Mouse (Mus musculus) CH12.LX (cell line): ENCODE measurements around the gene Tbc1d22a. TPM values are rescaled to one million over a fixed set of nuclear protein-coding genes. Genes with fewer than 3 reads are reported as not detected.

Experiments used
- DNase-seq: peaks from one replicate; pipeline ENCODE4 v3.0.0-alpha.2; 2013; ENCODE audit errors: extremely low read depth
- H3K27ac ChIP-seq: 2 replicates; pipeline ENCODE4 v1.5.1; 2012; ENCODE audit warnings: low read depth, mild to moderate bottlenecking, control low read depth, moderate library complexity; ENCODE audit not compliant: insufficient read depth
- H3K27me3 ChIP-seq: replicated peaks from 2 replicates; pipeline ENCODE3; 2012; ENCODE audit warnings: inconsistent platforms
- H3K36me3 ChIP-seq, 2 experiments: replicated peaks in 1 of 2; 2 replicates each; pipeline versions ENCODE3 to v1.6.1; 2012; ENCODE audit warnings: inconsistent platforms in 1 of 2, low read length in 1 of 2, mild to moderate bottlenecking in 1 of 2, mixed read lengths in 1 of 2, moderate library complexity in 1 of 2; ENCODE audit not compliant: control insufficient read depth in 1 of 2, insufficient read depth in 1 of 2
- H3K4me1 ChIP-seq, 2 experiments: 2 replicates each; pipeline ENCODE4 v1.6.1; 2012; ENCODE audit warnings: inconsistent platforms in 1 of 2, moderate library complexity in 1 of 2; ENCODE audit not compliant: insufficient read depth in 2 of 2, control insufficient read depth in 1 of 2
- H3K4me2 ChIP-seq: 2 replicates; pipeline ENCODE4 v1.6.1; 2012; ENCODE audit warnings: low read depth, mild to moderate bottlenecking, control low read depth; ENCODE audit not compliant: poor library complexity, insufficient read depth, severe bottlenecking
- H3K4me3 ChIP-seq, 3 experiments: fragments of 150-350 bp in 1 of 3; sonication (generic) in 1 of 3; replicated peaks in 1 of 3; 2 replicates each; pipeline versions ENCODE3 to v1.5.1; 2011 to 2012; ENCODE audit warnings: low read depth in 2 of 3, low read length in 2 of 3, mild to moderate bottlenecking in 2 of 3, moderate library complexity in 2 of 3, control low read depth in 1 of 3, improper control_type of control experiment in 1 of 3, inconsistent platforms in 1 of 3, mixed read lengths in 1 of 3; ENCODE audit not compliant: poor library complexity in 1 of 3
- H3K79me2 ChIP-seq: replicated peaks from 2 replicates; pipeline ENCODE4 v1.6.1; 2012; ENCODE audit warnings: mild to moderate bottlenecking, moderate library complexity; ENCODE audit not compliant: control insufficient read depth, poor library complexity, insufficient read depth, severe bottlenecking; ENCODE audit errors: extremely low read depth
- H3K9ac ChIP-seq: 2 replicates; pipeline ENCODE4 v1.6.1; 2012; ENCODE audit warnings: low read depth, mild to moderate bottlenecking, control low read depth, moderate library complexity; ENCODE audit not compliant: insufficient read depth
- H3K9me3 ChIP-seq: replicated peaks from 2 replicates; pipeline ENCODE3; 2012; ENCODE audit warnings: low read length, inconsistent platforms, mixed read lengths
- BHLHE40 ChIP-seq: IDR thresholded peaks from 2 replicates; pipeline ENCODE4 v1.6.1; 2011; ENCODE audit warnings: mild to moderate bottlenecking, low read depth, low read length, improper control_type of control experiment
- E2F4 ChIP-seq: IDR thresholded peaks from 2 replicates; pipeline ENCODE4 v1.6.1; 2011; ENCODE audit warnings: low read depth, low read length, improper control_type of control experiment; ENCODE audit not compliant: insufficient replicate concordance
- ELF1 ChIP-seq: IDR thresholded peaks from 2 replicates; pipeline ENCODE4 v1.6.1; 2014; ENCODE audit warnings: low read depth, mild to moderate bottlenecking, inconsistent platforms, low read length, improper control_type of control experiment
- ETS1 ChIP-seq: conservative IDR thresholded peaks from 2 replicates; pipeline ENCODE4 v1.6.1; 2012; ENCODE audit warnings: low read depth, mild to moderate bottlenecking, inconsistent platforms, low read length, improper control_type of control experiment, moderate library complexity
- GABPA ChIP-seq: IDR thresholded peaks from 2 replicates; pipeline ENCODE4 v1.6.1; 2012; ENCODE audit warnings: low read depth, low read length, improper control_type of control experiment, inconsistent platforms; ENCODE audit not compliant: insufficient replicate concordance
- IRF4 ChIP-seq: IDR thresholded peaks from 2 replicates; pipeline ENCODE4 v1.6.1; 2014; ENCODE audit warnings: low read depth, mild to moderate bottlenecking, inconsistent platforms, low read length, improper control_type of control experiment
- JUN ChIP-seq: IDR thresholded peaks from 2 replicates; pipeline ENCODE4 v1.6.1; 2011; ENCODE audit warnings: low read depth, mild to moderate bottlenecking, low read length, improper control_type of control experiment, moderate library complexity; ENCODE audit not compliant: insufficient read depth
- JUND ChIP-seq: conservative IDR thresholded peaks from 2 replicates; pipeline ENCODE4 v1.6.1; 2011; ENCODE audit warnings: low read depth, low read length, improper control_type of control experiment
- KAT2A ChIP-seq: IDR thresholded peaks from 2 replicates; pipeline ENCODE4 v1.6.1; 2012; ENCODE audit warnings: low read length, improper control_type of control experiment, inconsistent platforms; ENCODE audit not compliant: insufficient replicate concordance
- MAFK ChIP-seq: IDR thresholded peaks from 2 replicates; pipeline ENCODE4 v1.6.1; 2011; ENCODE audit warnings: low read length, improper control_type of control experiment; ENCODE audit not compliant: insufficient replicate concordance
- MAX ChIP-seq: IDR thresholded peaks from 2 replicates; pipeline ENCODE4 v1.6.1; 2011; ENCODE audit warnings: low read length, improper control_type of control experiment
- MAZ ChIP-seq: IDR thresholded peaks from 2 replicates; pipeline ENCODE4 v1.6.1; 2012; ENCODE audit warnings: low read depth, mild to moderate bottlenecking, inconsistent platforms, low read length, improper control_type of control experiment, moderate library complexity
- MEF2A ChIP-seq: IDR thresholded peaks from 2 replicates; pipeline ENCODE4 v1.6.1; 2014; ENCODE audit warnings: low read depth, mild to moderate bottlenecking, inconsistent platforms, low read length, improper control_type of control experiment, borderline replicate concordance
- MXI1 ChIP-seq: IDR thresholded peaks from 2 replicates; pipeline ENCODE4 v1.6.1; 2011; ENCODE audit warnings: mild to moderate bottlenecking, low read depth, low read length, improper control_type of control experiment
- MYC ChIP-seq: IDR thresholded peaks from 2 replicates; pipeline ENCODE4 v1.6.1; 2011; ENCODE audit warnings: low read depth, mild to moderate bottlenecking, improper control_type of control experiment, low read length
- NELFE ChIP-seq: IDR thresholded peaks from 2 replicates; pipeline ENCODE4 v1.6.1; 2011; ENCODE audit warnings: low read depth, low read length, improper control_type of control experiment
- NRF1 ChIP-seq: IDR thresholded peaks from 2 replicates; pipeline ENCODE4 v1.6.1; 2014; ENCODE audit warnings: low read depth, mild to moderate bottlenecking, inconsistent platforms, low read length, improper control_type of control experiment, moderate library complexity
- PAX5 ChIP-seq: IDR thresholded peaks from 2 replicates; pipeline ENCODE4 v1.6.1; 2012; ENCODE audit warnings: low read length, inconsistent platforms, mixed read lengths
- POLR2A ChIP-seq: IDR thresholded peaks from 2 replicates; pipeline ENCODE4 v1.6.1; 2011; ENCODE audit warnings: low read depth, mild to moderate bottlenecking, improper control_type of control experiment, low read length
- POLR2AphosphoS2 ChIP-seq: IDR thresholded peaks from 2 replicates; pipeline ENCODE4 v1.6.1; 2011; ENCODE audit warnings: low read depth, low read length, improper control_type of control experiment
- RAD21 ChIP-seq: IDR thresholded peaks from 2 replicates; pipeline ENCODE4 v1.6.1; 2011; ENCODE audit warnings: low read depth, mild to moderate bottlenecking, low read length, improper control_type of control experiment, moderate library complexity
- RCOR1 ChIP-seq: conservative IDR thresholded peaks from 2 replicates; pipeline ENCODE4 v1.6.1; 2012; ENCODE audit warnings: low read depth, mild to moderate bottlenecking, inconsistent platforms, low read length, improper control_type of control experiment
- SMC3 ChIP-seq: IDR thresholded peaks from 2 replicates; pipeline ENCODE4 v1.6.1; 2011; ENCODE audit warnings: low read depth, low read length, improper control_type of control experiment
- TCF12 ChIP-seq: IDR thresholded peaks from 2 replicates; pipeline ENCODE4 v1.6.1; 2014; ENCODE audit warnings: low read depth, mild to moderate bottlenecking, inconsistent platforms, low read length, improper control_type of control experiment
- UBTF ChIP-seq: IDR thresholded peaks from 2 replicates; pipeline ENCODE4 v1.6.1; 2012; ENCODE audit warnings: low read depth, mild to moderate bottlenecking, inconsistent platforms, low read length, improper control_type of control experiment, moderate library complexity
- USF1 ChIP-seq: IDR thresholded peaks from 2 replicates; pipeline ENCODE4 v1.6.1; 2014; ENCODE audit warnings: low read depth, mild to moderate bottlenecking, inconsistent platforms, low read length, improper control_type of control experiment
- USF2 ChIP-seq: conservative IDR thresholded peaks from 2 replicates; pipeline ENCODE4 v1.6.1; 2011; ENCODE audit warnings: low read depth, low read length, improper control_type of control experiment
- ZC3H11A ChIP-seq: IDR thresholded peaks from 2 replicates; pipeline ENCODE4 v1.6.1; 2012; ENCODE audit warnings: low read depth, mild to moderate bottlenecking, inconsistent platforms, low read length, improper control_type of control experiment
- ZNF384 ChIP-seq: IDR thresholded peaks from 2 replicates; pipeline ENCODE4 v1.6.1; 2012; ENCODE audit warnings: low read depth, low read length, improper control_type of control experiment, inconsistent platforms
- dilution Hi-C: fragments of 300-500 bp; cut with MboI; formaldehyde crosslinking; loops from 2 replicates; pipeline ENCODE4 v1.14.3; 2020; ENCODE audit warnings: low sequenced_read_pairs; ENCODE audit not compliant: extremely low pct_unique_long_range_greater_than_20kb, extremely low pct_ligation_motif_present
- in situ Hi-C: fragments of 300-500 bp; cut with MboI; formaldehyde crosslinking; loops from 3 replicates; pipeline ENCODE4 v1.14.3; 2019; ENCODE audit warnings: low sequenced_read_pairs, low pct_ligation_motif_present, low pct_unique_long_range_greater_than_20kb, mixed read lengths
- polyA plus RNA-seq: library from polyadenylated mRNA; unstranded; fragments of >175 nt; gene quantifications from 2 replicates; pipeline ENCODE4 v1.2.1, GENCODE M21; 2012; ENCODE audit warnings: low read depth; ENCODE audit not compliant: insufficient read length
- total RNA-seq, 2 experiments: library from RNA; depleted of rRNA; stranded (reverse); fragments of 300-350 nt in 1 of 2; fragments of >200 nt in 1 of 2; gene quantifications; 2 replicates each; pipeline ENCODE4 v1.2.3; 2012 to 2014

The Tbc1d22a gene
- total and polyA plus RNA-seq, 3 experiments: 17.6 to 20.2 (median 19.4) TPM

- peak overlapping the region in 1 of 3 experiments; percentile 1 for H3K4me3 ChIP-seq
- in situ Hi-C loops: no loop called here
- no peaks in the 10 kb centered on the region for H3K9me3 ChIP-seq
- H3K27ac ChIP-seq: peak overlapping the region; percentile 83
- TF ChIP-seq RCOR1: no peak
- peak; percentile 53; the same call in 1 of the 2 replicates for TF ChIP-seq MYC
- TF ChIP-seq POLR2AphosphoS2: no peak
- no peak for TF ChIP-seq UBTF
- TF ChIP-seq MEF2A: 0 out of 2 replicates have a peak, but pooled peaks have one; percentile 24
- TF ChIP-seq MAX: 0 out of 2 replicates have a peak, but pooled peaks have one; percentile 49
- TF ChIP-seq TCF12: peak; percentile 31; the same call in 1 of the 2 replicates
- no peak for TF ChIP-seq USF1
- no peak for TF ChIP-seq ZC3H11A
- 0 out of 2 replicates have a peak, but pooled peaks have one; percentile 18 for TF ChIP-seq MAFK
- peak; percentile 10; the same call in 1 of the 2 replicates for TF ChIP-seq BHLHE40
- peak; percentile 45; the same call in 1 of the 2 replicates for TF ChIP-seq MAZ
- TF ChIP-seq JUND: no peak
- no peak for TF ChIP-seq SMC3
- TF ChIP-seq ELF1: peak; percentile 65; the same call in 1 of the 2 replicates
- TF ChIP-seq, all 38 proteins: peak for 8
- peak overlapping the region; percentile 64 for H3K9ac ChIP-seq
- dilution Hi-C loops: no loop called here
- peaks cover 48% of the 10 kb centered on the region for H3K27me3 ChIP-seq
- H3K79me2 ChIP-seq: no peaks in the 10 kb centered on the region; the same call in 1 of the 2 replicates
- H3K4me2 ChIP-seq: peak overlapping the region; percentile 65
- peaks cover 20 to 63% of the 10 kb centered on the region in 2 experiments for H3K4me1 ChIP-seq
- no peaks in the 10 kb centered on the region for H3K36me3 ChIP-seq
- no peak for DNase-seq
Measured at GRCm38 (mm10) chr15:86181941-86182439, 32.3 kb upstream of the Tbc1d22a start.

DNA sequence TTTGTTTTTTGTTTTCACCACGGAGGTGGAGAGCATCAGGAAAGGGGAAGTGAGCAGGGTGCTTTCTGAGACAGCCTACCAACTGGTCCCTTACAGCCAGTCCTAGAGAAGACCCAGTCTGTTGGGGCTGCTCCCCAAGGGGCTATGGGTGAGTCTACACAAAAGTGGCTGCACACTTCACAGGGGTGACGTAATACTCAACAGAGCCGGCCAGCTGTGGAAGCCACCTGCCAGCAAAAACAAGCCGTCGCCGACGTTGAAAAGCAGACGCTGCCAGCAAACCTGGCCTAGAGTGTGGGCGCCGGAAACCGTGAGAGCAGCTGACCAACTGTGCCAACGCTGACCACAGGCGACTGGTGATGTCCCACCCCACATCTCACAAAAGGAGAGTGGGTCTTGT, 31.6 kb upstream of the Tbc1d22a start:
- DNase-seq: peak; percentile 96
- Histone ChIP-seq H3K36me3 (no peaks in the 10 kb centered on the region), H3K27me3 (peaks cover 50% of the 10 kb centered on the region), H3K4me1 (peaks cover 20 to 60% of the 10 kb centered on the region in 2 experiments), H3K4me3 (peak overlapping the region in 2 of 3 experiments; percentile 11 to 41), H3K4me2 (peak overlapping the region; percentile 65), H3K27ac (peak overlapping the region; percentile 89), H3K79me2 (no peaks in the 10 kb centered on the region; the same call in 1 of the 2 replicates), H3K9me3 (no peaks in the 10 kb centered on the region), H3K9ac (peak overlapping the region; percentile 64)
- in situ Hi-C loops: no loop called here
- dilution Hi-C loops: no loop called here
- TF ChIP-seq MAFK (0 out of 2 replicates have a peak, but pooled peaks have one; percentile 7), NELFE (no peak), PAX5 (no peak), JUND (peak; percentile 57; the same call in 1 of the 2 replicates), POLR2A (peak; percentile 30; the same call in 1 of the 2 replicates), KAT2A (no peak), ELF1 (peak; percentile 45; the same call in 1 of the 2 replicates), IRF4 (peak; percentile 91), UBTF (no peak), TCF12 (peak; percentile 99), BHLHE40 (peak; percentile 95), ETS1 (peak; percentile 98), JUN (peak; percentile 81), MEF2A (peak; percentile 85), GABPA (no peak), MYC (no peak), USF2 (0 out of 2 replicates have a peak, but pooled peaks have one; percentile 11), MAZ (peak; percentile 67; the same call in 1 of the 2 replicates), ZNF384 (peak; percentile 41; the same call in 1 of the 2 replicates), MXI1 (peak; percentile 49; the same call in 1 of the 2 replicates), E2F4 (no peak), RAD21 (no peak), NRF1 (no peak)
